Mouse (Mus musculus) megakaryocyte, adult 5-6 weeks (primary cell): ENCODE data around the gene Gm867. TPM values are rescaled to one million over a fixed set of nuclear protein-coding genes. Genes with fewer than 3 reads are reported as not detected.

Source experiments
- ATAC-seq: 2 replicates; pipeline ENCODE4 v1.8.0; 2016; ENCODE audit warnings: mild to moderate bottlenecking, inconsistent platforms; ENCODE audit not compliant: poor library complexity, severe bottlenecking
- total RNA-seq, 2 experiments: library from RNA; stranded (forward) in 1 of 2; stranded (reverse) in 1 of 2; fragments of 153-499, 151-499 nt in 1 of 2; fragments of 221-1000, 200-1000 nt in 1 of 2; gene quantifications; 2 replicates each; pipeline versions ENCODE4 v1.2.3 to v1.2.4; 2015 to 2017

Gm867 gene
- total RNA-seq, 2 experiments from 2014 or later: 0.83 TPM; not detected in 1

- no peak for ATAC-seq
Measured at GRCm38 (mm10) chr10:75898039-75898564, 42.4 kb downstream of the Gm867 start.

GRCm38 (mm10) chr10:75897373-75897772, 43.1 kb downstream of the Gm867 start:
- ATAC-seq: 0 out of 2 replicates have a peak, but pooled peaks have one; percentile 13

- no peak for ATAC-seq
Measured at GRCm38 (mm10) chr10:75896208-75896607, 44.3 kb downstream of the Gm867 start.

GRCm38 (mm10) chr10:75895730-75896129, 44.7 kb downstream of the Gm867 start:
- ATAC-seq: no peak

GRCm38 (mm10) chr10:75894601-75895000, 45.9 kb downstream of the Gm867 start:
- no peak for ATAC-seq

GRCm38 (mm10) chr10:75893089-75893750, 47.3 kb downstream of the Gm867 start, which contains the start of gene Derl3:
Gene Derl3 (plus strand): TSS chr10:75893413.
- peak; percentile 98 for ATAC-seq

- no peak for ATAC-seq
Measured at GRCm38 (mm10) chr10:75889406-75890153, 50.9 kb downstream of the Gm867 start.

Other genes starting within 250 kb of the Gm867 start
- gene Cabin1, start 176.3 kb downstream of the Gm867 start, total RNA-seq (2015): 23.7 and 24.0 TPM in 2 replicates
- gene Cabin1, start 176.3 kb downstream of the Gm867 start, total RNA-seq (2017): 19.4 and 20.7 TPM in 2 replicates
- gene Ddt, start 167.3 kb downstream of the Gm867 start, total RNA-seq (2015): 30.0 and 31.4 TPM in 2 replicates
- 24.7 and 28.4 TPM in 2 replicates for gene Ddt, start 167.3 kb downstream of the Gm867 start, total RNA-seq (2017)
- not detected in 2 replicates for gene Gm20441, start 159.7 kb downstream of the Gm867 start, total RNA-seq (2015)
- not detected in 2 replicates for gene Gm20441, start 159.7 kb downstream of the Gm867 start, total RNA-seq (2017)
- 1.4 and 2.7 TPM in 2 replicates for gene Gstt3, start 159.3 kb downstream of the Gm867 start, total RNA-seq (2015)
- 1.5 and 1.6 TPM in 2 replicates for gene Gstt3, start 159.3 kb downstream of the Gm867 start, total RNA-seq (2017)
- gene Gstt1, start 142.1 kb downstream of the Gm867 start, total RNA-seq (2015): 0.78 TPM in 1 of 2 replicates, not detected in the other
- gene Gstt1, start 142.1 kb downstream of the Gm867 start, total RNA-seq (2017): not detected in 2 replicates
- not detected in 2 replicates for gene Gstt4, start 118.1 kb downstream of the Gm867 start, total RNA-seq (2015)
- gene Gstt4, start 118.1 kb downstream of the Gm867 start, total RNA-seq (2017): not detected in 2 replicates
- 4.7 and 5.9 TPM in 2 replicates for gene Gstt2, start 103.2 kb downstream of the Gm867 start, total RNA-seq (2015)
- 1.8 and 4.7 TPM in 2 replicates for gene Gstt2, start 103.2 kb downstream of the Gm867 start, total RNA-seq (2017)
- 68.9 and 73.4 TPM in 2 replicates for gene Mif, start 80.4 kb downstream of the Gm867 start, total RNA-seq (2015)
- gene Mif, start 80.4 kb downstream of the Gm867 start, total RNA-seq (2017): 87.4 and 123 TPM in 2 replicates
- gene Derl3, start 47.3 kb downstream of the Gm867 start, total RNA-seq (2015): 0.41 and 0.89 TPM in 2 replicates
- not detected in 2 replicates for gene Derl3, start 47.3 kb downstream of the Gm867 start, total RNA-seq (2017)
- 44.0 and 46.2 TPM in 2 replicates for gene Smarcb1, start 19.1 kb downstream of the Gm867 start, total RNA-seq (2015)
- 40.6 and 48.4 TPM in 2 replicates for gene Smarcb1, start 19.1 kb downstream of the Gm867 start, total RNA-seq (2017)
- 7.1 and 9.3 TPM in 2 replicates for gene Chchd10, start 7.5 kb downstream of the Gm867 start, total RNA-seq (2015)
- gene Chchd10, start 7.5 kb downstream of the Gm867 start, total RNA-seq (2017): 8.1 and 15.7 TPM in 2 replicates
- gene Mmp11, start 4.2 kb downstream of the Gm867 start, total RNA-seq (2015): not detected in 2 replicates
- gene Mmp11, start 4.2 kb downstream of the Gm867 start, total RNA-seq (2017): not detected in 2 replicates
- 0.48 TPM in 1 of 2 replicates, not detected in the other for gene Vpreb3, start 2.4 kb upstream of the Gm867 start, total RNA-seq (2015)
- gene Vpreb3, start 2.4 kb upstream of the Gm867 start, total RNA-seq (2017): not detected in 2 replicates
- 0.47 TPM in 1 of 2 replicates, not detected in the other for gene Gm5134, start 13.8 kb upstream of the Gm867 start, total RNA-seq (2015)
- 0.11 TPM in 1 of 2 replicates, not detected in the other for gene Gm5134, start 13.8 kb upstream of the Gm867 start, total RNA-seq (2017)
- gene Zfp280b, start 92.0 kb upstream of the Gm867 start, total RNA-seq (2015): 4.5 and 5.9 TPM in 2 replicates
- 3.0 and 8.9 TPM in 2 replicates for gene Zfp280b, start 92.0 kb upstream of the Gm867 start, total RNA-seq (2017)
- gene Slc5a4b, start 170.3 kb upstream of the Gm867 start, total RNA-seq (2015): not detected in 2 replicates
- gene Slc5a4b, start 170.3 kb upstream of the Gm867 start, total RNA-seq (2017): not detected in 2 replicates
- not detected in 2 replicates for gene Slc5a4a, start 206.8 kb upstream of the Gm867 start, total RNA-seq (2015)
- not detected in 2 replicates for gene Slc5a4a, start 206.8 kb upstream of the Gm867 start, total RNA-seq (2017)